Mouse (Mus musculus): ENCODE measurements around the gene Cnn3.

Gene Cnn3

DNA sequence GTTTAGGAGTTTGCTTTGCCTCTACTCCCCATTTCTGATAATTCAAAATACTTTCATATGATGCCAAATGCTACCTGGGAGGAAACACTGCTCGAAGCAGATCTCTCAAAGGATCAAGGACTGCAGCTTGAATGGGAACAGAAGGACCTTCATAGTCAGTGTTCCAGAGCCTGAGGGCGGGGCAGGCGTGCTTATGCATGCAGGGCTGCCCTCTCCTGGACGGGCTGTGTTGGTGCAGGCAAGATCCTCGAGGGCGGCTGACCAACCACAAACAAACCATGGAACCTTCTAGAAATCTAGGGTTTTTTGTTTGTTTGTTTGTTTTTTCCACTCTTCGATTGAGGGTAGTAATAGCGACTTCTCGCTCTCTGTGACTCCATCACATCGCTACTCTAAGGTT is 73.9 kb downstream of the Cnn3 start:
- DNase-seq, result peak; percentile 37

DNA sequence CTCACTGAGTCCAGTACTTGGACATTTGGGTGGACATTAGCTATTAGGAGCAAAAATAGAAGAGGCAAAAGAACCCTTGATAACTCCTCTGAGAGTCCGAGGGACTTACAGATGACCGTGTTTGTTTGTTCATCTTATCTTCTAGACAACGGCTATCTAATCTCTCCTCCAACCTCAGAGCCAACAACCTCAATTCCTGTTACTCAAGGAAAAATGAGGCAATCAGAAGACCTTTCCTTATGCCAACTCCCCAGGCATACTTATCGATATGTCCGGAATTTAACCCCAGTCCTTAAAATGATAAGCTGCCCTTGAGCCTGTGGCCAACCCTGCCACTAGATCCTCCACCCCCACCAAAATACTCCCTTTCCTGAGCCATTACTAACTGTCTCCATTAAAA is 74.4 kb downstream of the Cnn3 start:
- no peak for DNase-seq

DNA sequence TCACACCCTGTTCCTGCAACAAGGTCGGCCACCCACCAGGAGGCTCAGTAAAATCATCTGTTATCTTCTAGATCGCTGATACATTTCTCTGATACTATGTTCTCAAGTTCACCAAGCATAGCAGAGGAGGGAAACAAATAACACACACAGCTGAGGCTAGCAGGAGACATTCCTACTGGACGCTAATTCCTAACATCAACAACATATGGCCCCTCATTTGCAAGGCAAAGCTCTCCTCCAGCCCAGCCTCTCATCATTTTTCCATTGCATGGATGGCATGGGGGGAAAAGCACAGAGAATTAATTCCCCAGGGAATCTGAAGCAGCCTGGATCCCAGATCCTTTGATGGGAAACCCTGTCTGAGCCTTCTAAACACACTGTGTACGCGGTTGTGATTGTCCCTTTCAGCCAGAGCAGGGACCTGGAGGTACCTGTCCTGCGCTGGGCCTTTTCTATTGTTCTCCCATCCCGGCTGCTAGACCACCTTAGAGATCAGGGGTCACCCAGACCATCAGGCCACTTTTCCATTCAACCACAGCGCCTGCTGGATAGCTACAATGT is 78.7 kb downstream of the Cnn3 start:
- DNase-seq, result no peak

- DNase-seq, result no peak
Observed at GRCm38 (mm10) chr3:121506175-121506574, 79.9 kb downstream of the Cnn3 start.

DNA sequence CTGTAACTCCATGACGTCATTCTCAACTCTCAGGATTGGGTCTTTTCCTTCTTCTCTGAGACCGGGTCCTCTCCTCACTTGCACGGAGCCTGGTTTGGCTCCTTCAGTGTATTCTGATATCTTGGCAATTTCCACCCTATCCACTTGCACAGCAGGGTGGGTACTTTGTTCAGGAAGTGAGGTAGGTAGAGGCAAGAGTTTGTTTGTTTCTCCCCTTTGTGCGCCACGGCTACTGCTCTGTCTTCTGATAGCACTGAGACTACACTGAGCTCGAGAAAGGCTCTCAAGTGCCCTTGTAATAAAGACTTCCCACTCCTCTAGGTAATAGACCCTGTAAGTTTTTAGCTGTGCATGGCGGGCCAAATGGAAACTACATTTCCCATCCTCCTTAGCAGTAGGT is 80.5 kb downstream of the Cnn3 start:
- no peak for DNase-seq

DNA sequence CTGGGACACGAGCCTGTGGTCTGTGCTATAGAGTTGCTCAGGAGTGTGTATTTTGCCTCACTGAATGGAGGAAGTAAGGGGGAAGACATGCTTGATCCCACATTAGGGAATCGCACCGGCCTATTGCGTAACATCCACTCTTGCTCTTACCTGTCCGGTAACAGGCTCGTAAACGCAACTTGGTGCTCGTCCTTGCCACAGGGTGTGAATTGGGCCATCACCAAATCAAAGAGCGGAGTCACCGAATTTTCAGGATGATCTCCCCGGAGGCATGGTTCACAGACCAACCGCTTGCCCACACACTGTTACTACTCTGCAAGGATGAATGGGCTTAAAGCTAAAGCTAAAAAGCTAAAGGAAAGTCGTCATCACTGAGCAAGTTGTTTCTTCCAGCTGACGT is 81.4 kb downstream of the Cnn3 start:
- no peak for DNase-seq
